Mouse (Mus musculus) layer of hippocampus, postnatal 14 days (tissue): ENCODE results near the gene Pcid2. TPM values are rescaled to one million over a fixed set of nuclear protein-coding genes. Genes with fewer than 3 reads are reported as not detected.
"Not testable (repeated sequence)": the region's sequence is repeated elsewhere in the genome, so short reads cannot be mapped to it uniquely, and the experiment has no call there.

Experiments
- DNase-seq, 2 experiments: peaks; one replicate each; pipeline ENCODE4 v3.0.0; 2021 to 2022; ENCODE audit warnings: low spot score in 2 of 2, mixed read lengths in 1 of 2
- microRNA-seq, 2 experiments: library from miRNA; unstranded; fragments of <30 nt; microRNA quantifications; one replicate each; pipeline ENCODE4 v1.2.0; 2021
- total RNA-seq, 2 experiments: library from RNA; stranded (reverse); gene quantifications; 2 replicates each; pipeline ENCODE4 v1.2.3; 2021

The Pcid2 gene
- total RNA-seq, 2 experiments from 2014 or later = 25.2 TPM

DNA sequence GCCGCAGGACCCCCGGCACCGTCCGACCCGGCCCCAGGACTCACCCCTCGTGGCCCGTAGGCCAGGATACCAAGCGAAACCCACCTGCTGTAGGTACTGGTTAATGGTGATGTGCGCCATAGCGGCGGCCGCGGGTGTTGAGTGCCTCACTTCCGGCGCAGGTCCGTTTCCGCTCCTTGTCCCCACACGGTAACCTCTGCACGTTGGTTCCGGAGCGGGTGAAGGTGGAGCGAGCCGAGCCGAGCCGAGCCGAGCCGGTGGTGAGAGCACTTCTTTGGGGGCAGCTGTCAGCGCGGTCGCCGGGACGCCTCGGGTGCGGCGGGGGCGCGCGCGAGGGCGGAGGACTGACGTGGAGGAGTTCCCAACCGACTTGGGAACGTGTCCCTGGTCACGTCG lies 570 bp downstream of the Pcid2 start:
- peak; percentile 91 to 95 for DNase-seq

DNA sequence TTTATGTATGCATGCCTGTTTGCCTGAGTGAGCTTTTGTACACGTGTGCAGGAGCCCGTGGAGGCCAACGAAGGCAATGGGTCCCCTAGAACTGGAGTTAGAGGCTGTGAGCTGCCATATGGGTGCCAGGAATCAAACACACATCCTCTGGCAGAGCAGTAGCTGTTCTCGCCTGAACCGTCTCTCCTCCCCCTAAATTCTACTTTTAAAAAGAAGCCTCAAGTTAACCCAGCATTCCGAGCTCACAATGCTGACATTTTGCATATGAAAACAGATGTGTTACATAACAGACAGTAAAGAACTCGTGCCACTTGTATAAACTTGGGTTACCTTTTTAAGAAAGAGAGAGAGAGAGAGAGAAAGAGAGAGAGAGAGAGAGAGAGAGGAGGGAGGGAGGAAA lies 27.7 kb downstream of the Pcid2 start:
- DNase-seq = no peak

GRCm38 (mm10) chr8:13075579-13075978 lies 29.7 kb downstream of the Pcid2 start:
- DNase-seq = not testable (repeated sequence)

DNA sequence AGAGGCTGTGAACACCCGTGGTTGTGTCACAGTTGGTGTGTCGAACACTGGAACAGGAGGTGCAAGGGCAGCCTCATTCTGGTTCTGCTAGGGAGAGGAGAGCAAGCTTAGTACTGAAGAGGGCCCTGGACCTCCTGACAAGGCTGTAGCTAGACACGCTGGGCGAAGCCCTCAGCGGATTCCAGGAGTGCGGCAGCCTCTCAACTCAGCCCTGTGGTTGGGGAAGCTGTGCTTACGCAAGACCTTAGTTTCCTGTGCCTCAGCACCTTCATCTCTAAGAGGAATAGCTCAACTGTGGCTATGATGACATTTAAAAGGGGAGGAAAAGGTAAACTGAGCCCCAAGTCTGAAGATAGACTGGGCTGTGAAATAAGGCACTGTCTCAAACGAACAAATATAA lies 30.2 kb downstream of the Pcid2 start:
- DNase-seq = no peak

GRCm38 (mm10) chr8:13073255-13073654 lies 32.0 kb downstream of the Pcid2 start:
- DNase-seq = no peak

GRCm38 (mm10) chr8:13063112-13063511 lies 42.1 kb downstream of the Pcid2 start:
- DNase-seq = no peak

DNA sequence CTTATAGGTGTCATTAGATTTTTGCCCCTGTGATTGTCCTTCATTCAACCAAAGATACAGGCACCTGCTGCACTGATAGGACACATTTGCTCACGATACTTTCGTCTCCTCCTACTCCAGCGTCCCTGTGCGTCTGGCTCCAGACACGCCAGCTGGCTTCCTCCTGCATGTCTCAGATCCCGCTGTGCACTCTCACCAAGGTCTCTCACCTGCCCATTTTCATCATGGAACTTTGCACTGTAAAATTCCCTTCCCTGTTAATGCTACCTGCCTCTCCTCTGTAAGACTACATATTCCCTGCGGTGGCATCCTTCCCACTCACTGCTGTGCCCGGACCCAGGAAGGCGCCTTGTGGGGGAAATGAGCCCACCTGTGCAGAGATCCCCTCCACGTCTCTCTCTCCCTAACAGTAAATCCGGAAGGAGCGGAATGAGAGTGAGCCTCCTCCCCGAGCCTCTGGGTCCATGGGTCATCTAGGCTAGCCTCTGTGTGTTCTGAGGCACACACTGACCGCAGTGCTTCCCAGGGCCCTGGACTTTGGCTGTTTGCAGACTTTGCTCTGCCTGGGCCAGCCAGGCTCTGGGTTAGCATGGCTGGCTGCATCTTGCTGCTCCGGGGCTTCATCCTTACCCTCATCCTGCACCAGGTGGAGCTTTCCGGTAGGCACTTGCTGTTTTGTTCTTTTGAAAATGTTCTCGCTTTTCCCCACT lies 44.7 kb downstream of the Pcid2 start, which contains the start of gene Proz:
Gene Proz (plus strand): TSS at position 474 of the 710 bp plus-strand sequence.
- no peak for DNase-seq

GRCm38 (mm10) chr8:13057351-13057750 lies 47.9 kb downstream of the Pcid2 start:
- DNase-seq = no peak

GRCm38 (mm10) chr8:13050550-13050949 lies 54.7 kb downstream of the Pcid2 start:
- no peak for DNase-seq

- no peak for DNase-seq
Measured at GRCm38 (mm10) chr8:13047652-13048051, 57.6 kb downstream of the Pcid2 start.

- DNase-seq = no peak
Measured at GRCm38 (mm10) chr8:13041459-13041858, 63.8 kb downstream of the Pcid2 start.

GRCm38 (mm10) chr8:13039054-13039453 lies 66.2 kb downstream of the Pcid2 start:
- DNase-seq = no peak

GRCm38 (mm10) chr8:13037569-13037968 lies 67.7 kb downstream of the Pcid2 start:
- DNase-seq = no peak

DNA sequence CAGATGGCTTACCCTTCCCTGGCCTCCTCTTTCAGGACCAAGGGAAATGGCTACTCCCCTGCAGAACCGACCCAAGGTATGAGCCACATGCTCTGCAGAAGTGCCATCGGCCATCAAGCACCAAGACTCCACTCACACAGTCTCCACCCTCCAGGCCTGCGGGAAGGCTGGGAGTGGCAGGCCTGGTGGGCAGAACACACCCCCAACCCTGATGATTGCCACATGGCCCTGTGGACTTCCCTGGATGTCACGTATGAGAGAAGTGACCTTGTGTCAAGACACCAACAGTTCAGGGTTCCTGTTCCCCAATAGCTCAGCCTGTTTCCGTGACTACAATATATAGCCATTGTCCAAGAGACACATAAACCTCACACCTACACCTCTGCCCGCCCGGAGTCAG lies 68.2 kb downstream of the Pcid2 start, which contains the start of gene F10:
Gene F10 (plus strand): TSS at position 294 of the 400 bp plus-strand sequence.
- DNase-seq = no peak

GRCm38 (mm10) chr8:13036346-13036812 lies 68.9 kb downstream of the Pcid2 start:
- peak; percentile 51 to 52 for DNase-seq

GRCm38 (mm10) chr8:13028482-13028881 lies 76.8 kb downstream of the Pcid2 start:
- peak; percentile 39 to 44 for DNase-seq

- no peak for DNase-seq
Measured at GRCm38 (mm10) chr8:13027615-13028014, 77.6 kb downstream of the Pcid2 start.

Small RNA genes within 50 kb of the gene (microRNA-seq; reads per million reads assigned to microRNA genes)
- gene Mir7065 = 0 to 0.45 reads per million in 2 experiments

Other genes with a start within 250 kb of the Pcid2 start
- gene Mcf2l, start 231.7 kb downstream of the Pcid2 start, total RNA-seq = 100 to 1,000 TPM; 242 to 256 TPM
- under 1 TPM; 0.23 to 0.41 TPM for gene F7, start 79.4 kb downstream of the Pcid2 start, total RNA-seq
- gene F10, start 68.2 kb downstream of the Pcid2 start, total RNA-seq = not detected
- gene Proz, start 44.5 kb downstream of the Pcid2 start, total RNA-seq = not detected
- gene Cul4a, start 162 bp upstream of the Pcid2 start, total RNA-seq = 10 to 100 TPM; 58.6 to 59.7 TPM
- 100 to 1,000 TPM; 318 to 321 TPM for gene Lamp1, start 53.7 kb upstream of the Pcid2 start, total RNA-seq
- 1 to 10 TPM; 6.2 to 8.4 TPM for gene Grtp1, start 95.2 kb upstream of the Pcid2 start, total RNA-seq
- gene Adprhl1, start 148.7 kb upstream of the Pcid2 start, total RNA-seq = 1 to 10 TPM; 1.5 to 1.6 TPM
- 10 to 100 TPM; 29.3 to 31.1 TPM for gene Dcun1d2, start 182.7 kb upstream of the Pcid2 start, total RNA-seq
- 10 to 100 TPM; 47.1 to 49.9 TPM for gene Tmco3, start 182.7 kb upstream of the Pcid2 start, total RNA-seq
- gene Tfdp1, start 233.3 kb upstream of the Pcid2 start, total RNA-seq = 10 to 100 TPM; 64.8 to 71.4 TPM